Mouse (Mus musculus) forebrain, embryonic 14.5 days (tissue): ENCODE results near the gene Grsf1. TPM values are rescaled to one million over a fixed set of nuclear protein-coding genes. Genes with fewer than 3 reads are reported as not detected.

Experiments used
- ATAC-seq: fragments of 200-750 bp; cut with Nextera tagmentation; 2 replicates; pipeline ENCODE4 v1.8.0; 2017; ENCODE audit warnings: mild to moderate bottlenecking, moderate library complexity
- DNase-seq: peaks from one replicate; pipeline ENCODE4 v3.0.0-alpha.2; 2015; ENCODE audit warnings: low spot score
- H3K27ac ChIP-seq: fragments of 300-500 bp; sonication (generic); 2 replicates; pipeline ENCODE4 v1.5.1; 2014; ENCODE audit warnings: low read depth, mild to moderate bottlenecking, control low read depth, low read length, moderate library complexity
- H3K27me3 ChIP-seq: fragments of 300-500 bp; sonication (generic); replicated peaks from 2 replicates; pipeline ENCODE4 v1.6.1; 2014; ENCODE audit warnings: low read length, control low read depth, mixed read lengths; ENCODE audit not compliant: control insufficient read depth, insufficient read depth
- H3K36me3 ChIP-seq: fragments of 300-500 bp; sonication (generic); 2 replicates; pipeline ENCODE4 v1.6.1; 2014; ENCODE audit warnings: low read length, control low read depth; ENCODE audit not compliant: control insufficient read depth, insufficient read depth
- H3K4me1 ChIP-seq: fragments of 300-500 bp; sonication (generic); 2 replicates; pipeline ENCODE4 v1.6.1; 2014; ENCODE audit warnings: antibody characterized with exemption, low read length, control low read depth; ENCODE audit not compliant: control insufficient read depth, insufficient read depth
- H3K4me2 ChIP-seq: fragments of 300-500 bp; sonication (generic); 2 replicates; pipeline ENCODE4 v1.6.1; 2014; ENCODE audit warnings: mild to moderate bottlenecking, control low read depth, low read length
- H3K4me3 ChIP-seq: fragments of 300-500 bp; sonication (generic); 2 replicates; pipeline ENCODE4 v1.5.1; 2014; ENCODE audit warnings: low read depth, low read length, control low read depth
- H3K9ac ChIP-seq: fragments of 300-500 bp; sonication (generic); 2 replicates; pipeline ENCODE4 v1.6.1; 2014; ENCODE audit warnings: mild to moderate bottlenecking, low read length, control low read depth, moderate library complexity
- H3K9me3 ChIP-seq: fragments of 300-500 bp; sonication (generic); replicated peaks from 2 replicates; pipeline ENCODE4 v1.6.1; 2016; ENCODE audit warnings: low read length, control low read depth, mixed read lengths; ENCODE audit not compliant: control insufficient read depth
- WGBS: fragments of 180-500 bp; shearing (Covaris S2); extraction: QIAGEN DNeasy Blood & Tissue Kit; methylation state at CpG from one replicate; pipeline ENCODE4 v1.1.7; 2014; 5-methylcytosine and 5-hydroxymethylcytosine counted together
- polyA plus RNA-seq: library from polyadenylated mRNA; unstranded; fragments of >200 nt; fragmentation: Nextera tagmentation; extraction: Ambion mirVana; gene quantifications from 2 replicates; pipeline ENCODE4 v1.2.1, GENCODE M21; 2014

Grsf1 gene
- polyA plus RNA-seq, 1 experiment from 2014 or later = 79.5 TPM

DNA sequence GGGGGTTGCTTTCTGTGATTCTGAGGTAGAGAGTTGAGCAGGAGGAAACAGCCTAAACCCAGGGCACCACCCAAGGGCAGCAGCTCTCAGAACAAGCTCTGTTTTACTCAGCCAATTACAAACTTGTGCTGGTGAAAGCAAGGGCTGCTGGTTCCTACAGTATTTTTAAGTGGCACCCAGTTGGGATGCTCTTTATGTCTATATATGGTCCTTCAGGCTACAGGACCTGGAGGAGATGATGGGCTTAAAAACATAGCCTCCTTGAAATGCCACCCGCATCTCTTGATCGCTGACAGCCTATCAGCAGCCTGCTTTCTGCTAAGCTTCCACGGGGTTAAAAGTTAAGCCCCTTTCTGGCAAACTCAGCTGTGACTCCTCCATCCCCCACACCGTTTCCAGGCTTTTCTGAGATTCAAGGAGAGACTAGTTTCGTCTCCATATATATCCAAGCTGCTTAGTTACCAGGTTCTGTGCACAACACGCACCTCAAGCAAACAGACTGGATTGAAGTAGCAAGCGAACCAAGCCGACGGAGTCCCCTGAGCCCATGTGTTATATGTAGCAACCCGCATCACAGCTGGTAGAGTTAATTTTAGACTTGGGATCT, 35.8 kb upstream of the Grsf1 start:
- Histone ChIP-seq H3K4me1 (peaks cover 2% of the 10 kb centered on the region; the same call in 1 of the 2 replicates), H3K4me2 (no peak overlapping the region), H3K36me3 (no peaks in the 10 kb centered on the region), H3K27ac (no peak overlapping the region), H3K27me3 (no peaks in the 10 kb centered on the region), H3K9ac (no peak overlapping the region), H3K4me3 (no peak overlapping the region), H3K9me3 (no peaks in the 10 kb centered on the region)
- 19% methylated on average over 10 of the region's 10 CpGs for WGBS
- ATAC-seq (peak; percentile 15; the same call in 1 of the 2 replicates), DNase-seq (no peak)

DNA sequence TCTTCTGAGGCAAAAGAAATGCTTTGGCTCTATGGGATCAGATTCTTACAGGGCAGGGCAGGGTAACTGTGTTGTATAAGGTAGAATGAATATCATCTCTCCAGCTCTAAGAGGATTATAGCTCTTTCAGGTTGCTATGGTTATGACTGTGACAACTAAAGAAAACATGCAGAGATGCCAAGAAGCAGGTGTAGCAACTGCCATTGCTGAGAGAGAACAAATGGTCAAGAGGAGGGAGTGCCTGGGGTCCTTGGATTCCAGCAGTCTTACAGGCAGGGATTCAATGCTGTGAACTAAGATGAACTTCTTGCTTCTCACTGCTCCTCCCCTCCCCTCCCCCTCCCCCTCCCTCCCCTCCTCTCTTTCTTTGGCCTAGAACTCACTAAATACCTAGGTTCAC, 35.2 kb upstream of the Grsf1 start:
- ATAC-seq (peak; percentile 55), DNase-seq (peak; percentile 34)
- H3K4me3 ChIP-seq = no peak overlapping the region
- H3K27me3 ChIP-seq = no peaks in the 10 kb centered on the region
- H3K9me3 ChIP-seq = no peaks in the 10 kb centered on the region
- no peak overlapping the region for H3K27ac ChIP-seq
- H3K4me2 ChIP-seq = no peak overlapping the region
- H3K4me1 ChIP-seq = peaks cover 2% of the 10 kb centered on the region; the same call in 1 of the 2 replicates
- H3K36me3 ChIP-seq = no peaks in the 10 kb centered on the region
- no peak overlapping the region for H3K9ac ChIP-seq

DNA sequence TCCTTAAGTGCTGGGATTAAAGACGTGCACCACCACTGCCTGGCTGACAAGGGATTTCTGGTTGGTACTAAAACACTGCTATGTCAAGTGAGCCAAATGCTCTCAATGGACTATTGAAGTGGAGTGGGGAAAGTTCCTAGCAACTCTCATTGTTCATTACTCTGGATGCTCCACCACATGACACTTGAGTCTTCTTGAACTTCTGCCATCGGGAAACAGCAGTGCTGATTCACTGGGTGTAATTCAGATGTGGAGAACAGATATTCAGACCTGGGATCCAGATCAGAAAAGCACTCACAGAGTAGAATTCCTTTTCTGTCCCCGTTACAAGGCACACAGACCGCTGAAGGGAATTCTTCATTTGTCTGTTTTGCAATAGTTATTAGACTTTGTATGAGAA, 27.6 kb upstream of the Grsf1 start:
- H3K9ac ChIP-seq = no peak overlapping the region
- no peak overlapping the region for H3K4me2 ChIP-seq
- 81% methylated on average over 4 of the region's 4 CpGs for WGBS
- no peak overlapping the region for H3K27ac ChIP-seq
- H3K4me3 ChIP-seq = no peak overlapping the region
- DNase-seq (no peak), ATAC-seq (no peak)
- H3K9me3 ChIP-seq = no peaks in the 10 kb centered on the region
- H3K27me3 ChIP-seq = no peaks in the 10 kb centered on the region
- H3K4me1 ChIP-seq = no peaks in the 10 kb centered on the region
- no peaks in the 10 kb centered on the region for H3K36me3 ChIP-seq

DNA sequence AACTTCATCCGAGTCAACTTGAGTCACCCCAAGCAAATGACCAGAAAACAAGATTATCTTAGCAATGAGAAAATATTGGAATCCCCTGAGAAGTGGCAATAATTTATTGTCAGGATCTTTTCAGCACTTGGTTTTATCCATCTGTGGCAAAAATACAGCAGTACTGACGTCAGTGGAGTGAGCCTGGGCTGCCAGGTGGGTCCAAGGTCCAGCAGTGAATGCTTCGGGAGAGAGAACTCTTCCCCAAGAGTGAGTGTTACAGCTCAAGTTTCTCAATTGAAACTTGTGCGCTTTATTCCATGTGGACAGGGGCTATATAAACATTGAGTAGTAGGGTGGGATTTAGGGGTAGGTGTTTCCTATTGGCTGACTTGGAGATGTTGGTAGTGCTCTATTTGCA, 26.1 kb upstream of the Grsf1 start:
- Histone ChIP-seq H3K27ac (no peak overlapping the region), H3K27me3 (no peaks in the 10 kb centered on the region), H3K9ac (no peak overlapping the region), H3K36me3 (no peaks in the 10 kb centered on the region), H3K4me1 (no peaks in the 10 kb centered on the region), H3K4me3 (no peak overlapping the region), H3K9me3 (no peaks in the 10 kb centered on the region), H3K4me2 (no peak overlapping the region)
- DNase-seq = no peak
- no peak for ATAC-seq
- WGBS = 81% methylated on average over 4 of the region's 4 CpGs

DNA sequence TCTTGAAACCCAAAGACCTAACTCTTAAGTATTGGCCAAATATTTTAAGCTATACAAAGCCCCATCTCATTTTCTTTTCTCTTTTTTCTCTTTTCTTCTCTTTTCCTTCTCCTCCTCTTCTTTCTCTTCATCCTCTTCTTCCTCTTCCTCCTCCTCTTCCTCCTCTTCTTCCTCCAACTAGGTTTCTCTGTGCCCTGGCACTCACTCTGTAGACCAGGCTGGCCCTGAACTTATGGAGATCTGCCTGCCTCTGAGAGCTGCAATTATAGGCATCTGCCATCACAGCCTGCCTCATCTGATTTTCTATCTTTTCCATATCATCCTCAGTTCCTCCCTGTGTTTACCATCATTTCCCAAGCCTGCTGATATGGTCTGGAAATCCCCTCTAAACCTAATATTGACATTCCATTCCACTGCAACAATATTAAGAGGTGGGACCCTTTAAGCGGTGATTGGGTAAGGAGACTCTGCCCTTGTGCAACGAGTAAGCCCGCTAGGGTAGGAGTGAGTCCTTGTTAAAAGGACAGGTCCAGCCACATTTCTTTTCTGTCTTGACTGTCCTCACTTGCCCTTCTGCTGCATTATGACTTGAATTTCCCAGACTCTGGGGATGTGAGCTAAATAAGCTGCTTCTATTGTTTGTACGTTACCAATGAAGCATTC, 23.4 kb upstream of the Grsf1 start:
- no peaks in the 10 kb centered on the region for H3K4me1 ChIP-seq
- no peak overlapping the region for H3K4me3 ChIP-seq
- H3K9me3 ChIP-seq = no peaks in the 10 kb centered on the region
- H3K9ac ChIP-seq = no peak overlapping the region
- ATAC-seq (no peak), DNase-seq (no peak)
- WGBS = 67% methylated on average over 4 of the region's 4 CpGs
- no peak overlapping the region for H3K27ac ChIP-seq
- H3K36me3 ChIP-seq = no peaks in the 10 kb centered on the region
- H3K4me2 ChIP-seq = no peak overlapping the region
- H3K27me3 ChIP-seq = no peaks in the 10 kb centered on the region

DNA sequence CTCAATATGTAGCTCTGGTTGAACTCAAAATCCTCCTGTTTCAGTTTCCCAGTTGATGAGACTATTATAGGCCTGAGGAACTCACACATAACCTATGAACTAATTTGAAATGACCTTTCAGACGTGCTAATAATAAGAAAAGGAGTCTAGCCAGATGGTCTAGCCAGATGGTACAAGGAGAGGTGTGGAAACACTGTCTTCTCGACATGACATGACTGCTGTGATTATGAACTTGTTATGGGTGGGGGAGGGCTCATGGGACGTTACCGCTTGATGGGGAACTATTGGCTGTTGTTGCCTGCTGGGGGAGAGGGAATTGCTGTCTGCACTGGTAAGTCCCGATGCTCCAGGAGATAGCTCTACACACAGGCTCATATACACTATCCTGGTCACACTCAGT, 21.3 kb upstream of the Grsf1 start:
- Histone ChIP-seq H3K9me3 (no peaks in the 10 kb centered on the region), H3K27me3 (no peaks in the 10 kb centered on the region), H3K4me3 (no peak overlapping the region), H3K27ac (no peak overlapping the region), H3K4me1 (no peaks in the 10 kb centered on the region), H3K36me3 (no peaks in the 10 kb centered on the region), H3K4me2 (no peak overlapping the region), H3K9ac (no peak overlapping the region)
- peak; percentile 86 for ATAC-seq
- DNase-seq = peak; percentile 57
- WGBS = 65% methylated on average over 5 of the region's 5 CpGs

DNA sequence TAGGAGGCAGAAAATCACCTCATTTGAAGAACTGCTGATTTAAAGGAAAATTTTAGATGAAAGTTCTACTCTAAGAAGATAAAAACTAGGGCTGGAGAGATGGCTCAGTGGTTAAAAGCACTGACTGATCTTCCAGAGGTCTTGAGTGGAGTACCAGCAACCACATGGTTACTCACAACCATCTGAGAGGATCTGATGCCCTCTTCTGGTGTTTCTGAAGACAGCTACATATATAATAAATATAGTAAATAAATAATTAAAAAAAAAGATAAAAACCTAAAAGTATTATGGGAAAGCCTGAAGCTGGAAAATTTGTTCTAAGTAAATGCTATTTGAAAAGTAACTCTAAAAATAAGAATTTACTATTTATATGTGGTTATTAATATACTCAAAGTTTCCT, 17.1 kb upstream of the Grsf1 start:
- no peak overlapping the region for H3K4me2 ChIP-seq
- ATAC-seq (no peak), DNase-seq (no peak)
- no peaks in the 10 kb centered on the region for H3K9me3 ChIP-seq
- no peak overlapping the region for H3K4me3 ChIP-seq
- H3K9ac ChIP-seq = no peak overlapping the region
- no peak overlapping the region for H3K27ac ChIP-seq
- H3K36me3 ChIP-seq = no peaks in the 10 kb centered on the region
- H3K27me3 ChIP-seq = no peaks in the 10 kb centered on the region
- no peaks in the 10 kb centered on the region for H3K4me1 ChIP-seq

DNA sequence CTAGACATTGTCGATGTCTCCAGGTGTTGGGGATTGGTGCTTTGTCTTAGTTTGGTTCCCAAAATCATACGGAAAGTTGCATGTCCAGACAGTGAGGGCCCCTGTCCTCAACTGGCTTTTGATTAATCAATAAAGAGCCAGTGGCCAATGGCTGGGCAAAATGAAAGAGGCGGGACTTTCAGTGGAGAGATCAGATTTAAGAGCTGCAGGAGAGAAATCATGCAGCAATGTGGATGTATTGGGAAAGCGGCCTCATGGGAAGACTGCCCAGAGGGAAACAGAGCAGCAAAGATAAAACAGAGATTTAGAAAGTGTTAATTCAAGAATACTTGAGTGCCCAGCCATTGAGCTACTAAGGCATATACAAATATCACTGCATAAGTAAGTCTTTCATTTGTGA, 16.6 kb upstream of the Grsf1 start:
- Histone ChIP-seq H3K4me3 (no peak overlapping the region), H3K9ac (no peak overlapping the region), H3K27me3 (no peaks in the 10 kb centered on the region), H3K4me2 (no peak overlapping the region), H3K4me1 (no peaks in the 10 kb centered on the region), H3K36me3 (no peaks in the 10 kb centered on the region), H3K27ac (no peak overlapping the region), H3K9me3 (no peaks in the 10 kb centered on the region)
- no peak for DNase-seq
- 92% methylated on average over 4 of the region's 4 CpGs for WGBS
- ATAC-seq = no peak

DNA sequence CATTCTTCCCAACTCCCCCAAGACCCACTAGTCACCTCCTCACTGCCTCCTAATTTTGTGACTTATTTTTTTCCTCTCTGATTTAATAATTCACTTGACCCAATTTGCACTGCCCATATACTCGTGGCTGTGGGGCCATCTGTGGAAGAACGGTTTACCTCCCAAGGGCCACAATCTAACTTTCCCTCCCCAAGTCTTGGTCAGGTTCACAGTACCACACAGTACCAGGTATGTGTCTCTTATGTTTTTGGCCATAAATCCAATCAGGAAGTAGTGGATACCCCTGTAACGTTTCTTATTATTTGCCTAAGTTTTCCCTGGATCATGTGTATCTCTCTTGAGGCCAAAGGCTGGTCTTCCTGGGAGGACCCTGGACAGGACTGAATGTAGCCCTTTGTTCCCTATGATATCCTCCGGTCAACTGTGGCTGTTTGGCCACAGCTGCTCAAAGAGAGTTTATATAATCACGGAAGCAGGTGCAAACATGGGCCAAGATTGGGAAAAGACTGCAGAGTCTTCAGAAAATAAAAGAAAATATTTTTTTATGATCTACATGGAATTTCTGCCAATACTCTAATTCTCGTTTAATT, 15.6 kb upstream of the Grsf1 start:
- Histone ChIP-seq H3K27me3 (no peaks in the 10 kb centered on the region), H3K9me3 (no peaks in the 10 kb centered on the region), H3K9ac (no peak overlapping the region), H3K36me3 (no peaks in the 10 kb centered on the region), H3K27ac (no peak overlapping the region), H3K4me2 (no peak overlapping the region), H3K4me1 (no peaks in the 10 kb centered on the region), H3K4me3 (no peak overlapping the region)
- ATAC-seq = no peak
- no peak for DNase-seq
- whole genome bisulfite sequencing = 85% methylated on average over 6 of the region's 6 CpGs
